Mouse (Mus musculus): ENCODE measurements at regions not wholly inside any gene's neighbourhood (a gene's known extent, or its start where the extent isn't known, plus 50 kb on each side); places are given as distances from the start of the nearest gene placed in this dataset.
A peak's percentile ranks its signal among the peaks of the same experiment; 100 is the strongest.

- DNase-seq (ENCODE audit: extremely low read depth, insufficient read length, low spot score): no peak
Observed at GRCm38 (mm10) chr19:21105004-21105403, 151.0 kb upstream of the Tmc1 start.

DNA sequence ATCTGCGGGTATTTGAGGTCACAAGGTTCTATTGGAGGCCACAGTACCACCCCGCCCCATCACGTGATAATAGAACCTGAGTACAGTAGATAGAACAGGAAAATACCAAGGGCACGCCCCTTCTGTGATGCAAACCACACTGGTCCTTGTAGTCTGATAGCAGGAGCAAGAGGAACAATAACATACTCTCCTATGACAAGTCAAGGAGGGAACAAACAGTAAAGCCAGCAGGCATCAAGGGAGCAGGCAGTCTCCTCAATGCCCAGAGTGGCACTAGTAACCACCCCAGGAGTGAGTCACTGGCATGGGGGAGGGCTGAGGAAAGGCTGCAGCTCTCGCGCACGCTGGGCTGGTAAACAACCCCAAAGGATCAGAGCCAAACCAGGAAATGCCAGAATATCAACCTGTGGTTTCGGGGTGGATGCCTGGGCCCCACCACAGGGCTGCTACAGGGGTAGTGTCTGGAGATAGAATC, 150.5 kb upstream of the Tmc1 start:
- DNase-seq (ENCODE audit: extremely low read depth, insufficient read length, low spot score): peak; percentile 89

- DNase-seq (ENCODE audit: extremely low read depth, insufficient read length, low spot score): peak; percentile 71
Observed at GRCm38 (mm10) chr19:21077771-21078548, 124.0 kb upstream of the Tmc1 start.

- DNase-seq (ENCODE audit: extremely low read depth, insufficient read length, low spot score): no peak
Observed at GRCm38 (mm10) chr19:21068381-21068780, 114.4 kb upstream of the Tmc1 start.

- DNase-seq (ENCODE audit: extremely low read depth, insufficient read length, low spot score): no peak
Observed at GRCm38 (mm10) chr19:21066432-21067113, 112.6 kb upstream of the Tmc1 start.

DNA sequence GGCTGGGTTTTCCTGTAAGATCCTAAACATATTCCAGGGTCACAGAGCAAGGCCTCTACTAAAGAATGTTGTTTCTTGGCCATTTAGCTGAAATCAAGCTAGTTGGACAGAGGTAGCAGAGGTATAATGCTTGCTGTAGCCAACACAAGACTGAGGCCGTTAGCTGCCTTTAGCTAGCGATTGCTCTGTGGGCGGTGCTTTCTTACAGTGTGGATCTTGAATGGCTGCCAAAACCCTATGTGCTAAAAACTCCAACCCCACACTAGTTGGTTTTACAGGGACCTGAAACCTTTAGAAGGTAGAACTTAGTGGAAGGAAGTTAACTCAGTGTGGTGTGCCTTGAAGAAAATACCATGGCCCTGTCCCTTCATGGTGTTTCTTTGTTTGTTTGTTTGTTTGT, 110.9 kb upstream of the Tmc1 start:
- DNase-seq (ENCODE audit: extremely low read depth, insufficient read length, low spot score): no peak

DNA sequence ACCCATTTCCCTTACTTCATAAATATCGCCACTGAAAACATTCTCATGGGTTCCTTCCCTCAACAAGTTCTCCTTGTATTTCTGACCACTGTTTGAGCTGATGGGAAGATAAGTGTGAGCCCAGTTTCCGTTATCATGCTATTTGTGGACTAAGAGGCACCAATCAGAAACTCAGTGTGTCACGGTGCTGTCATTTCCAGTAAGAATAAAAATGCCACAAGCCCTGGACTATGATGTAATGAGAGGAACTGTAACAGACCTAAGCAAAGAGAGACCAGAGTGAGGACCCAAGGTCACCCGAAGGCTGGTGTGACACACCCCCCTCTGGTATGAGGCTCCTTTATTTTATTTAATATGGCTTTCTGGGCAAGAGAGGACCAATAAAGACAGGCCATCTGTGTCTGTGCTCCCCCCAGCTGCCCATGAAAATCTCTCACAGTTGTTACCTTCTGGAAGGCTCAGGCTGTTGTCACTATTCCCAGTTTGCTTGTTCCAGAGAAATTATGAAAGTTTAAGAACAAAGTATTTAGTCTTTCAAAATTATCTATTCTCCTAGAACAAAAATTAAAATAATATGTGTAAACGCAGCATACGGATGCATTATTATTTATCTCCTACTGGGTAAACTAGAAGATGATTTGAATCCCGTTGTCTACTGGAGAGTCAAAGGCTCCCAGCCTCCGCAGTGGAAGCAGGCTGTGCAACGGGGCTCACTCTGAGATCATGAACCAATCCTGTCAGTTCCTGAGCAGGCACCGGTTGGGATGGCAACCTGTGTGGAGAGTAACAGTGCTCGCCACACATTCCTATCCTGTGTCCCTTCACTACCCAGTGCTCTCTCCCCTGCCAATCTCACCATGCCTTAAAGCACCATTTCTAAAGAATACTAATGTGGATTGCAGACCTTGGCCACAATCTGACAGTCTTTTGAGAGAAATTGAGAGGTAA, 99.9 kb upstream of the Tmc1 start:
- no peak for DNase-seq (ENCODE audit: extremely low read depth, insufficient read length, low spot score)

GRCm38 (mm10) chr19:21052771-21053170, 98.8 kb upstream of the Tmc1 start:
- no peak for DNase-seq (ENCODE audit: extremely low read depth, insufficient read length, low spot score)

DNA sequence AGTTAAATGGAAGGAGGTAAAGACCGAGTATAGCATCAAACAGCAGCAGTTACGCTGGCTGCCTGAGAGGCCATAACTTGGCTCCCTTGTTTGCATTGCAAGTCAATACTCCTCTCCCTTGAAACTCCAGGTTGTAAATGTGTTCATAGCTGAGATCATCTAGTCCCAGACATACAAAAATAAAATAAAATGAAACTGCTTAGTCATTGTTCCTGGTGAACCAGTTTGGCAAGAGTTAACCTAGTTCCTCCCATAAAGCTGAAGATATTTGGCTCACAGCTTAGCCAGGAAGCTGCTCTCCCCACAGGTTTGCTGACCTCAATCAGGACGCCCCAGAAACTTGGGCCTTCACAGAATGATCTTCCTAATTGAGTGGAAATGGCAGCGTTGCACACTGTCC, 97.9 kb upstream of the Tmc1 start:
- DNase-seq (ENCODE audit: extremely low read depth, insufficient read length, low spot score): no peak

GRCm38 (mm10) chr19:21050994-21051721, 97.2 kb upstream of the Tmc1 start:
- DNase-seq (ENCODE audit: extremely low read depth, insufficient read length, low spot score): no peak

DNA sequence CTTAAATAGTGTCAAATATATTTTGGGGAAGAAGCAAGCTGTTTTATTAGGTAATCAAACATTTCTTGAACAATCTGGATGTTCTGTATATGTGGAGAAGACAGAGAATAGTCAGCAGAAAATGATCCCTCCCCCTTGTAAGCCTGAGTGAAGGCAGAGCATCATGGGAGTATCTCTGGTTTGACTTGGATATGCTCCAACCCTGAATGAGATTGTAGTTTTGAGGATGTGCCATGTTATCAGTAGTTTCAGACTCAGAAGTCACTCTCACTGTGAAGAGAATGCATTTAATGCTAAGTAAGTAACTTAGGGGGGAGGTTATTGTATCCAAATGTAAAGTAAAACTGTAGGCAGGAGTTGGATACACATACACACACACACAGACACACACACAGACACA, 95.3 kb upstream of the Tmc1 start:
- DNase-seq (ENCODE audit: extremely low read depth, insufficient read length, low spot score): no peak

GRCm38 (mm10) chr19:21045565-21045964, 91.6 kb upstream of the Tmc1 start:
- DNase-seq (ENCODE audit: extremely low read depth, insufficient read length, low spot score): no peak

GRCm38 (mm10) chr19:21043958-21044357, 90.0 kb upstream of the Tmc1 start:
- DNase-seq (ENCODE audit: extremely low read depth, insufficient read length, low spot score): no peak

- DNase-seq (ENCODE audit: extremely low read depth, insufficient read length, low spot score): no peak
Observed at GRCm38 (mm10) chr19:21042536-21042935, 88.5 kb upstream of the Tmc1 start.

DNA sequence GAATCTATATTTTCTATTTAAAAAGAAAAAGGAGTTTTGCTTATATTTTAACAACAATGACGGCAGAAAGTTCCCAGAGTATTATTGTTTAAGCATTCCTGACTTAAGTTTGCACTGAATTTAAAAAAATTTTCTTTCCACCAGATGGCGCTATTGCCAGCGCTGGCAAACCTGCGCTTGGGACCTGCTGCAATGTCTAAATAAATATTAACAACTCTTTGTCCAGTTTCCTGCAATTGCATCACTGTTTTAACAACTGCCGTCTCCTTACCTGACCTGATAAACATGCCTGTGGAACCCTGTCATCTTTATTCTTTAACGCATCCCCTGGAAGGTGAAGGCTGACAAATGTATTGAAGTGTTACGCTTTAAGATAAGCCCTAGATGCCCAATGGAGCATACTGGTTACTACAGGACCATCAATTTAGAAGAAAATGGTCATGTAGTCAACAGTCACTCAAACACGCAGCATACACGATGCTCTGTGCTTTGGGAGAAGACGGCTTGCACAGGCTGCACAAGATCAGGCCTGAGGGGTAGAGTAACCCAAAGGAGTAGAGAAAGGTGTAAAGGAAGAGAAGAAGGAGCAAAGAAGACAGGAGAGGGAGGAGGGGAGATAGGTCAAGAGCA, 83.6 kb upstream of the Tmc1 start:
- DNase-seq (ENCODE audit: extremely low read depth, insufficient read length, low spot score): peak; percentile 30

DNA sequence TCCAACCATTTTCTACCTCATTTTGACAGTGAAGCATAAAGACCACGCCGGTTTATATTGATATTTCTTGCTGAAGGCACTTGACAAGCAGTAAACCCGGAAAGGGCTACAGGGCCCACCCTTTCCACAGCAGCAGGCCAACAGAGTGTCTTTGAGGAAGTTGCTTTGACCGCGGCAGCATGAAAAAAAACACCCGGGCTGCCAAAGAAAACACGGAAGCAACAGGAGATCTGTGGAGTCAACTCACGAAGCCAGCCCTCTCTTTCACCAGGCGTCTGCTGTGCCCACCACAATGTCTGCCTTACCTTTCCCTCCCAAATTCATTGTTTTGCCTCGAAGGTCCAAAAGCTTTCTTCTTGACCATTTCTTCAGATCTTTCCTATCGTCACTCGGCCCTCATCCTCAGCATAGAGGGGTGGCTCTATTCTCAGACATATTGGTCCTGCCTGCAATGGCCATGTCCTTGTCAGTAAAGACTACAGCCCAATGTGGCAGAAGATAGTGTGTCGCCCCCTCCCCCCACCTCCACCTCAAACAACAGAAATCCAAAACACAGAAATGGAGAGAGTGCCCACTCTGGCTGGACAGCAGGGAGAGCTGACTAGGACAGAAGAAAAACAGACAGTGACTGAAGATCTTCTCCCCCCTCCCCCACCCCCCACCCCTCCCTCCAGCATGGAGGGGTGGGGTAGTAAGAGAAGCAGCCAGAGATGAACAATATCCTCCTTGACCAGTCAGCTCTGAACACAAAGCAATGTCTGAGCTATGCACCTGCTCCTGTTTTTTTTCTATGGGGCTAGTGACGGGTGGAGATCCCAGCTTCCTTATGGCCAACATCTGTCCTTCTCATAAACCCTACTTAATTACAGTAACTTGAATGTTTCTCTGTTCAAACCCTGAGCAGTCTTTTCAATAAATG, 82.8 kb upstream of the Tmc1 start:
- DNase-seq (ENCODE audit: extremely low read depth, insufficient read length, low spot score): peak; percentile 26

DNA sequence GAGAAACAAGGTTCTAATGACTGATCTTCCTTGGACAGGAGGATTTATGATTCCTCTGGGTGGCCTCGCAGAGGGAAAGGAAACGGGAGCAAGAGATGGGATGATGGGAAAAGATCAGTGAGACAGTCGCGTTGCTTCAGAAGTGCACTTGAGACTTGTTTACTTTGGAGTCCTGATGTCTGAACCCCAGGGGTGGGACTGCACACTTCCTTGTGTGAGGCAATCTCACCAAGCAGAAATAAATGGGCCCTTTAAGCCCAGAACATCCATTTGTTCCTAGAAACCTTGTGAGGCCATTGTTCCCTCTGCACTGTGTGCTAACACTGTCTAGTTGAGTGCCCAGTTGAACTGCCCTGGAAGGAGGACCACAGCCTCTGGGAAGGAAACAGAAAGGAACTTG, 81.5 kb upstream of the Tmc1 start:
- DNase-seq (ENCODE audit: extremely low read depth, insufficient read length, low spot score): no peak

GRCm38 (mm10) chr19:21033991-21034390, 80.0 kb upstream of the Tmc1 start:
- no peak for DNase-seq (ENCODE audit: extremely low read depth, insufficient read length, low spot score)

DNA sequence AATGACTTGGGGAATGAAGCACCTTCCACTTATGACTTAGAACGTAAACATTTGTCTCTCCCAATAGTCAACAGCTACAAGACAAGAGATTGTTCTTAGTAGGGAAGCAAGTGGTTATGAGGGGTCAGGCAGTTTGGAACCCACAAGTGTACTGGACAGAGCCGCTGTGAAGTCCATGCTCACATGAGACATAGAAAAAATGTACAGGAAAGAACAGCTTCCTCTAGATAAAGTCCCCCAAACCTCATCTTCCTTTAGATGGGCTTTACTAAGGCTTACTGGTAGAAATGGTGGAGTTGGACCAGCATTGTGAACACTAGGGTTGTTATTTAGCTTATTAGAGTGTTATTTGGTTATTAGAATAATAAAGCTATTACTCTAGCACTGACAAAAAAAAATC, 78.6 kb upstream of the Tmc1 start:
- no peak for DNase-seq (ENCODE audit: extremely low read depth, insufficient read length, low spot score)

Data from 3134 (cell line).